Mouse (Mus musculus): ENCODE measurements around the gene Cma1. TPM values are rescaled to one million over a fixed set of nuclear protein-coding genes. Genes with fewer than 3 reads are reported as not detected.
"Not testable (repeated sequence)": the region's sequence is repeated elsewhere in the genome, so short reads cannot be mapped to it uniquely, and the experiment has no call there.

Gene Cma1
- not detected in 2 replicates for polyA plus RNA-seq (2016; fragmentation: Nextera tagmentation; extraction: Ambion mirVana)

- Histone ChIP-seq H3K4me1 (no peaks in the 10 kb centered on the region), H3K36me3 (replicated peaks) (no peaks in the 10 kb centered on the region), H3K4me3 (no peak within 1 kb of the TSS), H3K27me3 (ENCODE audit: poor library complexity, severe bottlenecking) (no peaks in the 10 kb centered on the region), H3K27ac (no peak within 1 kb of the TSS), H3K9me3 (no peaks in the 10 kb centered on the region)
- no peak for DNase-seq (ENCODE audit: extremely low spot score, low spot score)
- 87% methylated on average over 4 of the region's 4 CpGs for WGBS
Measured at GRCm38 (mm10) chr14:55944575-55944974, at the start of gene Cma1. Cma1 (minus strand) TSS chr14:55944675.

- H3K36me3 ChIP-seq (replicated peaks); H3K4me3 ChIP-seq; H3K27ac ChIP-seq; H3K9me3 ChIP-seq; DNase-seq (ENCODE audit: extremely low spot score, low spot score); H3K27me3 ChIP-seq (ENCODE audit: poor library complexity, severe bottlenecking); H3K4me1 ChIP-seq: not testable (repeated sequence)
- 83% methylated on average over 2 of the region's 3 CpGs for WGBS
Measured at GRCm38 (mm10) chr14:55987464-55987863, 43.0 kb upstream of the Cma1 start.

GRCm38 (mm10) chr14:55963900-55964299 lies 19.4 kb upstream of the Cma1 start:
- 41% methylated on average over 2 of the region's 2 CpGs for WGBS
- not testable (repeated sequence) for H3K27me3 ChIP-seq (ENCODE audit: poor library complexity, severe bottlenecking); DNase-seq (ENCODE audit: extremely low spot score, low spot score); H3K4me3 ChIP-seq; H3K9me3 ChIP-seq; H3K36me3 ChIP-seq (replicated peaks)
- Histone ChIP-seq H3K4me1 (peaks cover 13% of the 10 kb centered on the region), H3K27ac (peak overlapping the region; percentile 74; the same call in 1 of the 2 replicates)

- Histone ChIP-seq H3K9me3 (no peaks in the 10 kb centered on the region), H3K27me3 (ENCODE audit: poor library complexity, severe bottlenecking) (no peaks in the 10 kb centered on the region), H3K4me1 (peaks cover 13% of the 10 kb centered on the region), H3K27ac (peak overlapping the region; percentile 83), H3K36me3 (replicated peaks) (no peaks in the 10 kb centered on the region), H3K4me3 (no peak overlapping the region)
- peak; percentile 60 for DNase-seq (ENCODE audit: extremely low spot score, low spot score)
- WGBS = 0% methylated on average over 1 of the region's 1 CpGs
Measured at GRCm38 (mm10) chr14:55963263-55963662, 18.8 kb upstream of the Cma1 start.

- WGBS = 90% methylated on average over 6 of the region's 6 CpGs
- Histone ChIP-seq H3K27me3 (ENCODE audit: poor library complexity, severe bottlenecking) (no peaks in the 10 kb centered on the region), H3K36me3 (replicated peaks) (no peaks in the 10 kb centered on the region), H3K27ac (no peak within 1 kb of the TSS), H3K9me3 (no peaks in the 10 kb centered on the region), H3K4me3 (no peak within 1 kb of the TSS), H3K4me1 (no peaks in the 10 kb centered on the region)
- no peak for DNase-seq (ENCODE audit: extremely low spot score, low spot score)
Measured at GRCm38 (mm10) chr14:55950346-55951030, 6.0 kb upstream of the Cma1 start, which contains the start of gene Cma2. Cma2 (plus strand) TSS chr14:55950980.

GRCm38 (mm10) chr14:55946269-55946969 lies 1.9 kb upstream of the Cma1 start:
- Histone ChIP-seq H3K9me3 (no peaks in the 10 kb centered on the region), H3K36me3 (replicated peaks) (no peaks in the 10 kb centered on the region), H3K27me3 (ENCODE audit: poor library complexity, severe bottlenecking) (no peaks in the 10 kb centered on the region), H3K4me1 (no peaks in the 10 kb centered on the region), H3K4me3 (no peak overlapping the region), H3K27ac (no peak overlapping the region)
- DNase-seq (ENCODE audit: extremely low spot score, low spot score) = no peak
- WGBS = 91% methylated on average over 2 of the region's 2 CpGs

GRCm38 (mm10) chr14:55943601-55944000 lies 874 bp downstream of the Cma1 start:
- 89% methylated on average over 11 of the region's 11 CpGs for WGBS
- no peaks in the 10 kb centered on the region for H3K36me3 ChIP-seq (replicated peaks)
- H3K4me1 ChIP-seq = no peaks in the 10 kb centered on the region
- DNase-seq (ENCODE audit: extremely low spot score, low spot score) = no peak
- no peaks in the 10 kb centered on the region for H3K9me3 ChIP-seq
- no peak overlapping the region for H3K4me3 ChIP-seq
- H3K27ac ChIP-seq = no peak overlapping the region
- no peaks in the 10 kb centered on the region for H3K27me3 ChIP-seq (ENCODE audit: poor library complexity, severe bottlenecking)

GRCm38 (mm10) chr14:55940070-55940800 lies 4.2 kb downstream of the Cma1 start:
- no peaks in the 10 kb centered on the region for H3K4me1 ChIP-seq
- H3K9me3 ChIP-seq = no peaks in the 10 kb centered on the region
- DNase-seq (ENCODE audit: extremely low spot score, low spot score) = no peak
- no peaks in the 10 kb centered on the region for H3K36me3 ChIP-seq (replicated peaks)
- H3K27me3 ChIP-seq (ENCODE audit: poor library complexity, severe bottlenecking) = no peaks in the 10 kb centered on the region
- 62% methylated on average over 7 of the region's 7 CpGs for WGBS
- H3K27ac ChIP-seq = no peak overlapping the region
- no peak overlapping the region for H3K4me3 ChIP-seq

- Histone ChIP-seq H3K36me3 (replicated peaks) (no peaks in the 10 kb centered on the region), H3K27ac (no peak overlapping the region), H3K4me1 (0 out of 2 replicates have a peak, but pooled peaks cover 3% of the 10 kb centered on the region), H3K27me3 (ENCODE audit: poor library complexity, severe bottlenecking) (no peaks in the 10 kb centered on the region), H3K9me3 (no peaks in the 10 kb centered on the region), H3K4me3 (no peak overlapping the region)
- no peak for DNase-seq (ENCODE audit: extremely low spot score, low spot score)
- WGBS = 68% methylated on average over 7 of the region's 7 CpGs
Measured at GRCm38 (mm10) chr14:55933586-55933985, 10.9 kb downstream of the Cma1 start.

- H3K4me3 ChIP-seq = no peak overlapping the region
- 74% methylated on average over 12 of the region's 12 CpGs for WGBS
- no peaks in the 10 kb centered on the region for H3K36me3 ChIP-seq (replicated peaks)
- DNase-seq (ENCODE audit: extremely low spot score, low spot score) = no peak
- H3K9me3 ChIP-seq = no peaks in the 10 kb centered on the region
- 0 out of 2 replicates have a peak, but pooled peaks cover 3% of the 10 kb centered on the region for H3K4me1 ChIP-seq
- H3K27ac ChIP-seq = no peak overlapping the region
- H3K27me3 ChIP-seq (ENCODE audit: poor library complexity, severe bottlenecking) = no peaks in the 10 kb centered on the region
Measured at GRCm38 (mm10) chr14:55929263-55929997, 15.0 kb downstream of the Cma1 start.

- H3K36me3 ChIP-seq (replicated peaks) = no peaks in the 10 kb centered on the region
- DNase-seq (ENCODE audit: extremely low spot score, low spot score) = no peak
- H3K27me3 ChIP-seq (ENCODE audit: poor library complexity, severe bottlenecking) = no peaks in the 10 kb centered on the region
- H3K27ac ChIP-seq = no peak overlapping the region
- no peaks in the 10 kb centered on the region for H3K9me3 ChIP-seq
- WGBS = 82% methylated on average over 4 of the region's 4 CpGs
- H3K4me3 ChIP-seq = no peak overlapping the region
- H3K4me1 ChIP-seq = no peaks in the 10 kb centered on the region
Measured at GRCm38 (mm10) chr14:55926847-55927246, 17.6 kb downstream of the Cma1 start.

GRCm38 (mm10) chr14:55922475-55923232 lies 21.8 kb downstream of the Cma1 start:
- Histone ChIP-seq H3K27ac (no peak overlapping the region), H3K27me3 (ENCODE audit: poor library complexity, severe bottlenecking) (no peaks in the 10 kb centered on the region), H3K9me3 (no peaks in the 10 kb centered on the region), H3K4me3 (no peak overlapping the region), H3K36me3 (replicated peaks) (no peaks in the 10 kb centered on the region), H3K4me1 (peaks cover 14% of the 10 kb centered on the region)
- DNase-seq (ENCODE audit: extremely low spot score, low spot score) = no peak
- WGBS = 85% methylated on average over 7 of the region's 7 CpGs

Measured in forebrain, embryonic 10.5 days (tissue).